Mouse (Mus musculus) kidney, adult 2 months (tissue): Measurements from ENCODE around the gene Acrbp.
A peak's percentile ranks its signal among the peaks of the same experiment; 100 is the strongest.

Source experiments
- CTCF ChIP-seq: fragments of 200-500 bp; conservative IDR thresholded peaks from 2 replicates; pipeline ENCODE4 v1.5.1; 2011; ENCODE audit warnings: low read depth, mild to moderate bottlenecking, control low read depth, low read length, moderate library complexity, mixed read lengths; ENCODE audit not compliant: insufficient read depth, insufficient read length
- POLR2A ChIP-seq: fragments of 200-500 bp; IDR thresholded peaks from one replicate; pipeline ENCODE4 v1.6.1; 2011; ENCODE audit warnings: low read depth, low read length, control low read depth

GRCm38 (mm10) chr6:125046691-125047090, 2.8 kb upstream of the Acrbp start:
- TF ChIP-seq CTCF = peak; percentile 87
- TF ChIP-seq POLR2A = no peak
